Mouse (Mus musculus): ENCODE results near the gene Fyb2. TPM values are rescaled to one million over a fixed set of nuclear protein-coding genes. Genes with fewer than 3 reads are reported as not detected.
A peak's percentile ranks its signal among the peaks of the same experiment; 100 is the strongest.

The Fyb2 gene
- total and polyA plus RNA-seq, 3 experiments: 0.08 to 0.10 TPM; not detected in 1

GRCm38 (mm10) chr4:104949304-104949703 is 36.0 kb downstream of the Fyb2 start:
- Histone ChIP-seq H3K27me3 (ENCODE audit: control insufficient read depth in 1 of 2, insufficient read depth in 2 of 2, low read length in 2 of 2) (no peaks in the 10 kb centered on the region), H3K4me3 (ENCODE audit: control insufficient read depth in 1 of 2, insufficient read depth in 1 of 2, low read depth in 2 of 2, low read length in 2 of 2) (no peak overlapping the region), H3K27ac (ENCODE audit: control insufficient read depth, low read depth, low read length) (peak overlapping the region; percentile 45; the same call in 1 of the 2 replicates)

GRCm38 (mm10) chr4:104951280-104951878 is 38.1 kb downstream of the Fyb2 start:
- Histone ChIP-seq H3K27ac (ENCODE audit: control insufficient read depth, low read depth, low read length) (no peak overlapping the region), H3K79me2 (ENCODE audit: control insufficient read depth, insufficient read depth, low read length, poor library complexity) (no peaks in the 10 kb centered on the region), H3K9me3 (replicated peaks; ENCODE audit: insufficient read depth, low read length) (no peaks in the 10 kb centered on the region), H3K4me3 (ENCODE audit: control insufficient read depth in 1 of 2, insufficient read depth in 1 of 2, low read depth in 2 of 2, low read length in 2 of 2) (no peak overlapping the region), H3K9ac (ENCODE audit: control insufficient read depth, low read depth, low read length, poor library complexity, severe bottlenecking) (no peak overlapping the region), H3K36me3 (ENCODE audit: control insufficient read depth in 1 of 2, insufficient read depth in 2 of 2, low read length in 2 of 2) (peaks cover 0 to 23% of the 10 kb centered on the region in 2 experiments; a peak in 2 of 4 replicates), H3K27me3 (ENCODE audit: control insufficient read depth in 1 of 2, insufficient read depth in 2 of 2, low read length in 2 of 2) (no peaks in the 10 kb centered on the region), H3K4me1 (ENCODE audit: control insufficient read depth in 1 of 2, insufficient read depth in 2 of 2, low read length in 2 of 2) (peaks cover 0 to 21% of the 10 kb centered on the region in 2 experiments; a peak in 2 of 4 replicates)
- TF ChIP-seq CHD2 (IDR thresholded peaks at IDR 0.05; ENCODE audit: low read length): no peak
- no peak for DNase-seq (ENCODE audit: low read depth, low spot score)

More at GRCm38 (mm10) chr4:104949304-104949703, 36.0 kb downstream of the Fyb2 start:
- H3K36me3 ChIP-seq (ENCODE audit: control insufficient read depth in 1 of 2, insufficient read depth in 2 of 2, low read length in 2 of 2): peaks cover 0 to 27% of the 10 kb centered on the region in 2 experiments; a peak in 2 of 4 replicates
- TF ChIP-seq MAFK (IDR thresholded peaks at IDR 0.05; ENCODE audit: borderline replicate concordance, low read depth, low read length) (no peak), ZKSCAN1 (IDR thresholded peaks at IDR 0.05; ENCODE audit: low read depth, low read length) (no peak), MYB (IDR thresholded peaks at IDR 0.05; ENCODE audit: low read depth, low read length) (no peak), POLR2AphosphoS2 (IDR thresholded peaks at IDR 0.05; ENCODE audit: low read length) (no peak), MXI1 (IDR thresholded peaks at IDR 0.05; ENCODE audit: low read depth, low read length) (no peak), NELFE (IDR thresholded peaks at IDR 0.05; ENCODE audit: low read depth, low read length) (no peak), GABPA (IDR thresholded peaks at IDR 0.05; ENCODE audit: low read depth, low read length) (no peak), JUND (IDR thresholded peaks at IDR 0.05; ENCODE audit: low read depth, low read length) (no peak), USF1 (IDR thresholded peaks at IDR 0.05; ENCODE audit: low read depth, low read length) (no peak), MAZ (IDR thresholded peaks at IDR 0.05; ENCODE audit: low read depth, low read length) (no peak), KAT2A (conservative IDR thresholded peaks at IDR 0.05; ENCODE audit: low read depth, low read length) (no peak), ZNF384 (IDR thresholded peaks at IDR 0.05; ENCODE audit: low read depth, low read length) (no peak)
- H3K9me3 ChIP-seq (replicated peaks; ENCODE audit: insufficient read depth, low read length): no peaks in the 10 kb centered on the region
- H3K4me1 ChIP-seq (ENCODE audit: control insufficient read depth in 1 of 2, insufficient read depth in 2 of 2, low read length in 2 of 2): peaks cover 4 to 28% of the 10 kb centered on the region in 2 experiments
- no peak overlapping the region for H3K9ac ChIP-seq (ENCODE audit: control insufficient read depth, low read depth, low read length, poor library complexity, severe bottlenecking)
- no peaks in the 10 kb centered on the region for H3K79me2 ChIP-seq (ENCODE audit: control insufficient read depth, insufficient read depth, low read length, poor library complexity)
- no peak for DNase-seq (ENCODE audit: low read depth, low spot score)

GRCm38 (mm10) chr4:104956691-104957090 is 43.4 kb downstream of the Fyb2 start:
- Histone ChIP-seq H3K9me3 (replicated peaks; ENCODE audit: insufficient read depth, low read length) (no peaks in the 10 kb centered on the region), H3K27ac (ENCODE audit: control insufficient read depth, low read depth, low read length) (no peak overlapping the region), H3K27me3 (ENCODE audit: control insufficient read depth in 1 of 2, insufficient read depth in 2 of 2, low read length in 2 of 2) (no peaks in the 10 kb centered on the region), H3K79me2 (ENCODE audit: control insufficient read depth, insufficient read depth, low read length, poor library complexity) (no peaks in the 10 kb centered on the region), H3K4me1 (ENCODE audit: control insufficient read depth in 1 of 2, insufficient read depth in 2 of 2, low read length in 2 of 2) (no peaks in the 10 kb centered on the region), H3K4me3 (ENCODE audit: control insufficient read depth in 1 of 2, insufficient read depth in 1 of 2, low read depth in 2 of 2, low read length in 2 of 2) (no peak overlapping the region), H3K9ac (ENCODE audit: control insufficient read depth, low read depth, low read length, poor library complexity, severe bottlenecking) (no peak overlapping the region), H3K36me3 (ENCODE audit: control insufficient read depth in 1 of 2, insufficient read depth in 2 of 2, low read length in 2 of 2) (no peaks in the 10 kb centered on the region)
- TF ChIP-seq JUND (IDR thresholded peaks at IDR 0.05; ENCODE audit: low read depth, low read length) (no peak), TAL1 (IDR thresholded peaks at IDR 0.05; ENCODE audit: low read length) (no peak), E2F4 (IDR thresholded peaks at IDR 0.05; ENCODE audit: borderline replicate concordance, low read depth, low read length) (no peak), MYB (IDR thresholded peaks at IDR 0.05; ENCODE audit: low read depth, low read length) (no peak), MYC (IDR thresholded peaks at IDR 0.05; ENCODE audit: low read depth, low read length) (no peak), MAX (IDR thresholded peaks at IDR 0.05; ENCODE audit: low read length) (no peak), CHD2 (IDR thresholded peaks at IDR 0.05; ENCODE audit: low read length) (no peak), EP300 (IDR thresholded peaks at IDR 0.05; ENCODE audit: low read depth in 1 of 2, low read length in 2 of 2) (no peak), RAD21 (IDR thresholded peaks at IDR 0.05; ENCODE audit: low read depth, low read length) (no peak), POLR2AphosphoS5 (IDR thresholded peaks at IDR 0.05; ENCODE audit: borderline replicate concordance, low read depth, low read length) (no peak), MAZ (IDR thresholded peaks at IDR 0.05; ENCODE audit: low read depth, low read length) (no peak), NRF1 (IDR thresholded peaks at IDR 0.05; ENCODE audit: insufficient read depth, low read depth, low read length, poor library complexity, severe bottlenecking) (no peak), SMC3 (IDR thresholded peaks at IDR 0.05; ENCODE audit: low read depth, low read length) (no peak), ETS1 (IDR thresholded peaks at IDR 0.05; ENCODE audit: low read depth, low read length) (no peak), TBP (IDR thresholded peaks at IDR 0.05; ENCODE audit: low read depth, low read length) (no peak)
- DNase-seq (ENCODE audit: low read depth, low spot score): no peak
